Mouse (Mus musculus) midbrain, embryonic 14.5 days (tissue): ENCODE results near the gene Lrrn4cl. TPM values are rescaled to one million over a fixed set of nuclear protein-coding genes. Genes with fewer than 3 reads are reported as not detected.

Experiments
- ATAC-seq: fragments of 200-750 bp; cut with Nextera tagmentation; 2 replicates; pipeline ENCODE4 v1.8.0; 2017; ENCODE audit warnings: moderate number of reproducible peaks, moderate library complexity; ENCODE audit not compliant: low FRiP score, low TSS enrichment
- DNase-seq: peaks from one replicate; pipeline ENCODE4 v3.0.0-alpha.2; 2015
- H3K27ac ChIP-seq: fragments of 300-500 bp; sonication (generic); replicated peaks from 2 replicates; pipeline ENCODE4 v1.5.1; 2014; ENCODE audit warnings: mild to moderate bottlenecking, low read depth, low read length, moderate library complexity
- H3K27me3 ChIP-seq: fragments of 300-500 bp; sonication (generic); 2 replicates; pipeline ENCODE4 v1.6.1; 2014; ENCODE audit warnings: low read length, control low read depth, mixed read lengths; ENCODE audit not compliant: control insufficient read depth, insufficient read depth
- H3K36me3 ChIP-seq: fragments of 300-500 bp; sonication (generic); 2 replicates; pipeline ENCODE4 v1.6.1; 2014; ENCODE audit warnings: low read length, control low read depth; ENCODE audit not compliant: control insufficient read depth, insufficient read depth
- H3K4me1 ChIP-seq: fragments of 300-500 bp; sonication (generic); 2 replicates; pipeline ENCODE4 v1.6.1; 2014; ENCODE audit warnings: mild to moderate bottlenecking, antibody characterized with exemption, low read length, control low read depth; ENCODE audit not compliant: control insufficient read depth, insufficient read depth
- H3K4me2 ChIP-seq: fragments of 300-500 bp; sonication (generic); 2 replicates; pipeline ENCODE4 v1.6.1; 2014; ENCODE audit warnings: mild to moderate bottlenecking, low read length, moderate library complexity
- H3K4me3 ChIP-seq: fragments of 300-500 bp; sonication (generic); replicated peaks from 2 replicates; pipeline ENCODE4 v1.5.1; 2014; ENCODE audit warnings: low read depth, low read length
- H3K9ac ChIP-seq: fragments of 300-500 bp; sonication (generic); replicated peaks from 2 replicates; pipeline ENCODE4 v1.6.1; 2014; ENCODE audit warnings: mild to moderate bottlenecking, low read length, moderate library complexity
- H3K9me3 ChIP-seq: fragments of 300-500 bp; sonication (generic); 2 replicates; pipeline ENCODE4 v1.6.1; 2016; ENCODE audit warnings: low read length, control low read depth, mixed read lengths; ENCODE audit not compliant: control insufficient read depth
- WGBS: fragments of 180-500 bp; shearing (Covaris S2); extraction: QIAGEN DNeasy Blood & Tissue Kit; methylation state at CpG from one replicate; pipeline ENCODE4 v1.1.7; 2014; 5-methylcytosine and 5-hydroxymethylcytosine counted together
- polyA plus RNA-seq: library from polyadenylated mRNA; unstranded; fragments of >200 nt; fragmentation: Nextera tagmentation; extraction: Ambion mirVana; gene quantifications from 2 replicates; pipeline ENCODE4 v1.2.1, GENCODE M21; 2014

Lrrn4cl gene
- polyA plus RNA-seq, 1 experiment from 2014 or later: 0.28 TPM

GRCm38 (mm10) chr19:8818801-8819595, 31.6 kb upstream of the Lrrn4cl start, which contains the start of gene Ttc9c:
Gene Ttc9c (minus strand): TSS chr19:8819333.
- DNase-seq (peak; percentile 99), ATAC-seq (peak; percentile 94)
- under 1% methylated on average over 33 of the region's 33 CpGs for WGBS
- peak within 1 kb of the TSS; percentile 92 for H3K9ac ChIP-seq
- peak within 1 kb of the TSS; percentile 94 for H3K27ac ChIP-seq
- H3K36me3 ChIP-seq: peaks cover 38% of the 10 kb centered on the region
- no peaks in the 10 kb centered on the region for H3K9me3 ChIP-seq
- H3K4me3 ChIP-seq: peak within 1 kb of the TSS; percentile 98
- no peaks in the 10 kb centered on the region for H3K27me3 ChIP-seq
- peaks cover 37% of the 10 kb centered on the region for H3K4me1 ChIP-seq
- H3K4me2 ChIP-seq: peak within 1 kb of the TSS; percentile 79

GRCm38 (mm10) chr19:8819596-8820423, 30.8 kb upstream of the Lrrn4cl start, which contains the start of gene Hnrnpul2:
Gene Hnrnpul2 (plus strand): TSS chr19:8820010.
- ATAC-seq: peak; percentile 96
- Histone ChIP-seq H3K27me3 (no peaks in the 10 kb centered on the region), H3K9me3 (no peaks in the 10 kb centered on the region), H3K27ac (peak within 1 kb of the TSS; percentile 94), H3K4me1 (peaks cover 37% of the 10 kb centered on the region), H3K36me3 (peaks cover 40% of the 10 kb centered on the region), H3K4me3 (peak within 1 kb of the TSS; percentile 98), H3K9ac (peak within 1 kb of the TSS; percentile 92), H3K4me2 (peak within 1 kb of the TSS; percentile 79)
- DNase-seq: peak; percentile 99
- under 1% methylated on average over 83 of the region's 83 CpGs for WGBS

- Histone ChIP-seq H3K27me3 (no peaks in the 10 kb centered on the region), H3K4me3 (peak overlapping the region; percentile 98), H3K4me1 (peaks cover 37% of the 10 kb centered on the region), H3K9ac (peak overlapping the region; percentile 92), H3K27ac (peak overlapping the region; percentile 94), H3K36me3 (peaks cover 41% of the 10 kb centered on the region), H3K9me3 (no peaks in the 10 kb centered on the region), H3K4me2 (peak overlapping the region; percentile 79)
- WGBS: under 1% methylated on average over 48 of the region's 48 CpGs
- DNase-seq (no peak), ATAC-seq (peak; percentile 15)
Observed at GRCm38 (mm10) chr19:8820424-8820956, 30.1 kb upstream of the Lrrn4cl start.

GRCm38 (mm10) chr19:8821146-8821545, 29.4 kb upstream of the Lrrn4cl start:
- ATAC-seq (no peak), DNase-seq (no peak)
- H3K27me3 ChIP-seq: no peaks in the 10 kb centered on the region
- no peaks in the 10 kb centered on the region for H3K9me3 ChIP-seq
- peaks cover 37% of the 10 kb centered on the region for H3K4me1 ChIP-seq
- H3K27ac ChIP-seq: no peak overlapping the region
- WGBS: 2% methylated on average over 7 of the region's 7 CpGs
- H3K9ac ChIP-seq: peak overlapping the region; percentile 92
- peak overlapping the region; percentile 79 for H3K4me2 ChIP-seq
- H3K4me3 ChIP-seq: peak overlapping the region; percentile 98
- H3K36me3 ChIP-seq: peaks cover 43% of the 10 kb centered on the region

GRCm38 (mm10) chr19:8822696-8823095, 27.9 kb upstream of the Lrrn4cl start:
- WGBS: 55% methylated on average over 8 of the region's 8 CpGs
- no peak for DNase-seq
- Histone ChIP-seq H3K27me3 (no peaks in the 10 kb centered on the region), H3K27ac (no peak overlapping the region), H3K9ac (peak overlapping the region; percentile 92; the same call in 1 of the 2 replicates), H3K4me3 (peak overlapping the region; percentile 98), H3K4me1 (peaks cover 24% of the 10 kb centered on the region), H3K9me3 (no peaks in the 10 kb centered on the region), H3K36me3 (peaks cover 50% of the 10 kb centered on the region), H3K4me2 (peak overlapping the region; percentile 79)
- no peak for ATAC-seq

- H3K4me1 ChIP-seq: no peaks in the 10 kb centered on the region
- DNase-seq: no peak
- no peaks in the 10 kb centered on the region for H3K27me3 ChIP-seq
- H3K4me2 ChIP-seq: no peak within 1 kb of the TSS
- peaks cover 97% of the 10 kb centered on the region for H3K36me3 ChIP-seq
- 86% methylated on average over 8 of the region's 8 CpGs for WGBS
- no peak for ATAC-seq
- no peak within 1 kb of the TSS for H3K4me3 ChIP-seq
- H3K9ac ChIP-seq: no peak within 1 kb of the TSS
- no peaks in the 10 kb centered on the region for H3K9me3 ChIP-seq
- no peak within 1 kb of the TSS for H3K27ac ChIP-seq
Observed at GRCm38 (mm10) chr19:8829660-8830059, 20.9 kb upstream of the Lrrn4cl start, which contains the start of gene AC129217.1. Gene AC129217.1 (plus strand): TSS chr19:8829773.

GRCm38 (mm10) chr19:8830664-8831063, 19.9 kb upstream of the Lrrn4cl start:
- Histone ChIP-seq H3K27ac (no peak overlapping the region), H3K27me3 (no peaks in the 10 kb centered on the region), H3K9me3 (no peaks in the 10 kb centered on the region), H3K36me3 (peaks cover 99% of the 10 kb centered on the region), H3K4me3 (no peak overlapping the region), H3K4me1 (no peaks in the 10 kb centered on the region), H3K9ac (no peak overlapping the region), H3K4me2 (no peak overlapping the region)
- no peak for ATAC-seq
- no peak for DNase-seq
- WGBS: 95% methylated on average over 8 of the region's 8 CpGs

GRCm38 (mm10) chr19:8831262-8831661, 19.3 kb upstream of the Lrrn4cl start:
- H3K4me1 ChIP-seq: peaks cover 2% of the 10 kb centered on the region; the same call in 1 of the 2 replicates
- peaks cover 97% of the 10 kb centered on the region for H3K36me3 ChIP-seq
- no peaks in the 10 kb centered on the region for H3K9me3 ChIP-seq
- H3K27me3 ChIP-seq: no peaks in the 10 kb centered on the region
- no peak for ATAC-seq
- 82% methylated on average over 11 of the region's 11 CpGs for WGBS
- H3K4me3 ChIP-seq: no peak overlapping the region
- H3K9ac ChIP-seq: no peak overlapping the region
- H3K27ac ChIP-seq: no peak overlapping the region
- no peak overlapping the region for H3K4me2 ChIP-seq
- peak; percentile 24 for DNase-seq
